Mouse (Mus musculus) ES-CJ7 (cell line): ENCODE results near the gene Cep95.

ENCODE experiments used
- DNase-seq: peaks from one replicate; pipeline ENCODE4 v3.0.0; 2011; ENCODE audit warnings: low read depth, low spot score

Cep95 gene

GRCm38 (mm10) chr11:106814601-106815320 lies 25.7 kb downstream of the Cep95 start:
- DNase-seq: no peak

GRCm38 (mm10) chr11:106815331-106815730 lies 26.3 kb downstream of the Cep95 start:
- DNase-seq: no peak

DNA sequence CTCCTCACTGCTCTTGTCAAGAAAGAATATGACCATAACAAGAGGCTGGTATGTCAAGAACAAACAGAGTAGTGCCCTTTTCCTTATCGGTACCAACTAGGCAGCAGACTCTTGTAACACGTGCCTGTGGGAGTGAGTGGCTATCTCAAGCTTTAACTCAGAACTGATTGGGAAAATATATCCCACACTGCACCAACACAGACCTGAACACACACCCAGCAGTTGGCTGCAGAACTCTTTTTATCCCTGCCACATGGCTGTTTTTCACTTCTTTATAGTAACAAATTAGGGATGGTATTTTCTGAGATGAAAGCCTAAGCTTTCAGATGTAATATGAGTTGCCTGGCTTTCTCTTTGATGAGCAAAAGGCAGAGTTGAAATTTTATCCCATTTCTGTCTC lies 26.7 kb downstream of the Cep95 start:
- no peak for DNase-seq

- DNase-seq: no peak
Observed at GRCm38 (mm10) chr11:106816316-106816715, 27.3 kb downstream of the Cep95 start.

- DNase-seq: no peak
Observed at GRCm38 (mm10) chr11:106817156-106817555, 28.1 kb downstream of the Cep95 start.

GRCm38 (mm10) chr11:106817808-106818207 lies 28.8 kb downstream of the Cep95 start:
- DNase-seq: no peak

DNA sequence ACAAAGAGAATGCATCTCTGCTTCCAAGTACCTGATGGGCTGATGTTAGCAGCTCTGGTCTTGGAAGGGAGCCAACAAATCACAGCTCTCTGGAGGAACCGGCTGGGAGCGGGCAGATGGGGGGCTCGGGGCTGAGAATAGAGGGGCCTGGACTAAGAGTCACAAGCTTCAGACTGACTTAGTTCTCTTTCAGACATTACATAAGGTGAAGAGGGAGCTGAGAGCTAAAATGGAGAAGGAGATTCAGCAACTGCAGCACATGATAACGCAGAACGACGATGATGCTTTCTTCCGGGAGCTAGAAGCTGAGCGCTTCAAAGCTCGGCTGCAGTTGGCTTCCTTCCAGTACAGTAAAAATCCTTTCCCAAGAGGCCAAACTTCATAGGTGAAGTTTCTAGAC lies 29.3 kb downstream of the Cep95 start:
- DNase-seq: no peak

DNA sequence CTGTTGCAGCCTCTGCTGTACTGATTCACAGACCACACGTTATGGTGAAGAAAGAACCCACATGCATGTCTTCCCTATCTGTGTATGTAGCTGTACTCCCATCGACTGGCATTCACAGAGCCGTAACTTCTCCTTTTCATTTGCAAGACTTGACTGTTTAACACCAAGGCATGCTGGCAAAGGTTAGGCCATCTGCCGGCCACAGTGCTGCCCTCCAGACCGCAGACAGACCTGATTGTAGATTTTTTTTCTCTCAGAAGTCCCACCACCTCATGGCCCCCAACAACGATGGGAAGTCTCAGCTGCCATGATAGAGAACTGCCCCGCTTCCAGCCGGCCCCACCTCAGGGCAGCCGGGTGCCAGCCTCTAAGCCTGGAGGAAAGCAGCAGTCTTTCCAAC lies 30.5 kb downstream of the Cep95 start:
- no peak for DNase-seq

- DNase-seq: no peak
Observed at GRCm38 (mm10) chr11:106820252-106820651, 31.2 kb downstream of the Cep95 start.

- DNase-seq: no peak
Observed at GRCm38 (mm10) chr11:106820972-106821371, 31.9 kb downstream of the Cep95 start.

GRCm38 (mm10) chr11:106821397-106821796 lies 32.3 kb downstream of the Cep95 start:
- no peak for DNase-seq

DNA sequence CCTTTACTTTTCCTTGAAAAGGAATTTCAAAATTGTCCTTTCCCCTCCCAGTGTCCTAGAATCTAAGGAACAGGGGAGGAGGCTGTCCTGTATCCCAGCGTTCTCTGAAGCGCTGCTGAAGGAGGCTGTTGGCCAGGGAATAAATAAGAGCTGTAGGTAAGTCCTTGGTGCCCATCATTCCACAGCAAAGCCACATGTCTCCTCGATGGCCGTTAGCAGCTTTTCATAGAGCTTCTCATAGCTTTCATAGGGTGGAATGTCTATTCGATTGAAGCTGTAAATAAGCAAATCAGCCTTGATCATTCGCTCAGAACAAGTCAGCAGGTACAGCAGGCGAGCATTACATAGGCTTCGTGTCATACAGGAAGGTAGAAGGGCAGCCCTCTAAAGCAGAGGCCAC lies 33.4 kb downstream of the Cep95 start:
- no peak for DNase-seq

GRCm38 (mm10) chr11:106822911-106823310 lies 33.9 kb downstream of the Cep95 start:
- DNase-seq: no peak

DNA sequence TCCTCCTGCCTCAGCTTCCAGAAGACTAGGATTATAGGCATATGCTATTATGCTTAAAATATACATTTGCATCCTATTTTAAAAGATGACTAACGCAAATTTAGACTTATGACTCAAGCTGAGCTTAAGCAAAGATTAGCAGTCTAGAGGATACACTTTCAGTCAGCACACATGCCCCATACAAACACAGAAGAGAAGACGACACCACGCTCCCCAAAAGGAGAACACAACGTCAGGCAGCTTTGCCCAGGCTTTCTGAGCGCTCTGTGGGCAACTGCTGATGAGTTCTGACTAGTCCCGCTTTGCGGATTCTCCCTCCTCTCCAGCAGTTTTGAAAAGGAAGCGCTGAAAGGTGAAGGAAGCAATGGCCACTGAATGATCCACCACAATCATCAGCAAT lies 34.7 kb downstream of the Cep95 start:
- no peak for DNase-seq

DNA sequence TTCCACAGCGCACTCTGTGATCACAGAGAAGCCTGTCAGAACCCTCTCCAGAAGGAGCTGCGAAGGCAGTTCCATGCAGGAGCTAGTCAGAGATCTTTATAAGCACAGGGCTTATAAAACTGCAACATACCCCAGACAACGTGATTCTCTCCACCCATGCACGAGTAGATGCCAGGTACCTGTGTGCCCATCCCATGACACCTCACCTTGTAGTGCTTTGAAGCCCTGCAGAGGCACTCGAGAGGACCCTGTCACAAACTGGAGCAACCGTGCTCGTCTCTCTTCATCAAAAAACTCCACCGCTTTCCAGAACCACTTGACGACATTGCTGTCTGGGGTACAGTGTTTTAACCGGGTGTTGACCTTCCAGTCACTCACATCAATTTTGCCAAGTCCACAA lies 35.4 kb downstream of the Cep95 start:
- DNase-seq: no peak

DNA sequence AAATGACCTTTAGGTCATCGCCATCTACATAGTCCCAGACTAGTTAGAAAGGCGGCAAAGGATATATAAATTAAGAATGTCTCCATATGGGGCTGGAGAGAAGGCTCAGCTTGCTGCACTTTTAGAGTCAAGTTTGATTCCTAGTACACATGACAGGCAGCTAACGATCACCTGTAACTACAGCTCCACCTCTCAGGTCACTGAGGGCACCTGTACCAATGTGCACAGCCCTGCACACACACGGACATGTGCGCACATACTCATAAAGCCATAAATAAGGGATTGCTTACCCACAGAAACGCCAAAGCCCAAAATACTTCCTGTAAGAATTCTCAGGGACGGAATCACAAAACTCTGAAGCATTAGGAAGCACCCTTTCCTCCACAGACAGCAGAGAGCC lies 39.0 kb downstream of the Cep95 start:
- DNase-seq: no peak

- no peak for DNase-seq
Observed at GRCm38 (mm10) chr11:106842002-106842401, 53.0 kb downstream of the Cep95 start.

GRCm38 (mm10) chr11:106851438-106851837 lies 62.4 kb downstream of the Cep95 start:
- no peak for DNase-seq
